Mouse (Mus musculus): ENCODE results near the gene Pde7b.

Gene Pde7b

DNA sequence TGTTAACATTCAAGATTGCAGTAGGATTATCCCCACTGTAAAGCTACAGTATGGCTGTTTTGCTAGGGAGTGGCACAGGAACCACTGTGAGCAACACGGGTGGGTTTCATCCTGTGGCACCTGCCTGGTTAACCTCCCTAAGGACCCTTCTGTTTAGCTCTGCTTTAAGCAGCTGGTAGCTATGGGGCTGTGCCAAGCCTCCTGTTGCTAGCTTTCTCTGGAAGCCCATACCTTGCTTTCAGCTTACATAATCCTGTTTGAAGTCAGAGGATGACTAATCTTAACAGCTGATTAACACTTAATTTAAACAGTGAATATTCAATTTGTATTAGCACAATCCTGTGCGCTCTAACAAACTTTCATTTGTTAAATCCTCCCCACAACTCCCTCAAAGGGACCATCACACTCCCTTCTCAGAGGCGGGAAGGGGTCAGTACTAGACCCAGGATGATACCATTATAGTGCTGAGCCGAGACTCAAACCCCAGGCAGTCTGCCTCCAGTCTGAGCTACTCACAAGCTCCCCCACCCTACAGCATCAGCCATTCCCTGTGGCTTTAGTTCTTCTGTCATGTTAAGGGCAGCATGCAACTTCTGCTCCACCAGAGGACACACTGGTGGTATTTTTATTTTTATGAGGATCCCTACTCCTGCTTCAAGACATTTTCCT, 362.3 kb downstream of the Pde7b start:
- no peak for DNase-seq (ENCODE audit: low read depth, low spot score)

DNA sequence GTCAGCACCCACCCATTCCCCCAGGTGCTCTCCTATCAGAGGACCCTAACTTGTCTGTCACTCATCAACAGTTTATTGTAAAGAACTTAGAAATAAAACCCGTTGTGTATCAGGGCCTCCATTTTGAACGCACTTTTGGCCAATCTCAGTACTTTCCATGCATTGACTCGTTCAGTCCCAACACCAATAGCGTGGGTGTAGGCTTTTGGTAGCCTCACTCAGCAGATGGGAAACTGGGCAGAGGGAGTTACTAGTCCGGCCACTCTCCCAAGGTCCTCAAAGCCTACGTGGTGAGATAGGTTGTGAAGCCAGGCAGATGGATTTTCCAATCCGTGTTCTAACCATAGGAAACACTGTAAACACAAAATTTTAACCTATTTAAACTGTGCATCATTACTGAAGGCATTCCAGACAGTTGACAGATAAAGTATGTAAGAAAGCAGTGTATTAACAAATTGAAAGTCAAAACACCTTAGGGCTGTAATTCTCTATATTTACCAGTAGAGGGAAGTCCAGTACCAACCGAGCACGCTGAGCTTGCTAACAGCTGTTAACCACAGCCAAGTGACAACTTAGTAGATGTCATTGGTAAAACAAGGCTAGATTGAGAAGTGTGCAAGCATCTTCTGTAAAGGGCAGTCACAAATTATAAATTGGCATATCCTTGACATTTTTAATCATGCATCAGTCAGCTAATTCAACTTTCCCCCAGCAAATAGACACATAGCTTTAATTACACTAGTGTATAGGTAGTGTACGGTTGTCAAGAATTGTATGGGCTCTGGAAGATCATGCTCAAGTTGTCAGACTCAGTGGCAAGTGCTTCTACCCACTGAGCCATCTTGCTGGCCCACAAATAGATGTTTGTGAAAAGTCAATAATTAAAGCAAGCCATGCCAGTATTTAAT, 363.1 kb downstream of the Pde7b start:
- peak; percentile 55 for DNase-seq (ENCODE audit: low read depth, low spot score)

DNA sequence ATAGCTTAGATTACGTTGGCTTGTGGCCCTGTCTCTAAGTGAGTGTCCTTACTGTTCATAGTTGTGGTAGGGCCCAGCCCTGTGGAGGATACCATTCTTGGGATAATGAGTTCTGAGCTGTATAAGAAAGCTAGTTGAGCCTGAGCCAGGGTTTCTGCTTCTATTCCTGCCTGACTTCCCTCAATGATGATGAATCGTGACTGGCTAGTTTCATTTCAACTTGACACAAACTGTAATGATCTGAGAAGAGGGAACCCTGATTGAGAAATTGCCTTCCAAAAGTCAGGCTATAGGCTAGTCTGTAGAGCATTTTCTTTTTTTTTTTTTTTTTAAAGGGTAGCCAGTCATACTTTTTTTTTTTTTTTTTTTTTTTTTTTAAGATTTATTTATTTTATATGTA, 376.0 kb downstream of the Pde7b start:
- DNase-seq (ENCODE audit: low read depth, low spot score), result no peak
